Mouse (Mus musculus) inflammation-experienced regulatory T-cells, adult 6 months (primary cell): ENCODE measurements around the gene Cel. TPM values are rescaled to one million over a fixed set of nuclear protein-coding genes. Genes with fewer than 3 reads are reported as not detected.

Experiments used
- ATAC-seq: one replicate; pipeline ENCODE4 v1.8.0; 2017
- polyA plus RNA-seq, 3 experiments: library from polyadenylated mRNA; unstranded; fragments of 100-300 nt; shearing (Covaris generic); gene quantifications; one replicate each; pipeline ENCODE4 v1.2.1; 2017

Cel gene
- polyA plus RNA-seq, 3 experiments from 2014 or later, result not detected

- ATAC-seq, result no peak
These were observed 26.2 kb downstream of the Cel start for GRCm38 (mm10) chr2:28536766-28537633.

GRCm38 (mm10) chr2:28536166-28536565 is 27.0 kb downstream of the Cel start:
- no peak for ATAC-seq

- ATAC-seq, result no peak
These were observed 27.6 kb downstream of the Cel start for GRCm38 (mm10) chr2:28535650-28536049.

- no peak for ATAC-seq
These were observed 28.0 kb downstream of the Cel start for GRCm38 (mm10) chr2:28535263-28535540.

- no peak for ATAC-seq
These were observed 28.6 kb downstream of the Cel start for GRCm38 (mm10) chr2:28534436-28535262.

- no peak for ATAC-seq
These were observed 29.2 kb downstream of the Cel start for GRCm38 (mm10) chr2:28533901-28534435.

GRCm38 (mm10) chr2:28532938-28533771 is 30.0 kb downstream of the Cel start:
- peak; percentile 87 for ATAC-seq

GRCm38 (mm10) chr2:28530311-28530710 is 32.9 kb downstream of the Cel start:
- no peak for ATAC-seq

GRCm38 (mm10) chr2:28529856-28530255 is 33.3 kb downstream of the Cel start:
- ATAC-seq, result no peak

- no peak for ATAC-seq
These were observed 34.9 kb downstream of the Cel start for GRCm38 (mm10) chr2:28528354-28528730.

- no peak for ATAC-seq
These were observed 35.5 kb downstream of the Cel start for GRCm38 (mm10) chr2:28527436-28528353.

- ATAC-seq, result peak; percentile 49
These were observed 37.0 kb downstream of the Cel start for GRCm38 (mm10) chr2:28525943-28526876.

- peak; percentile 82 for ATAC-seq
These were observed 37.8 kb downstream of the Cel start for GRCm38 (mm10) chr2:28525219-28525942.

GRCm38 (mm10) chr2:28524406-28524805 is 38.8 kb downstream of the Cel start:
- no peak for ATAC-seq

- ATAC-seq, result peak; percentile 17
These were observed 39.5 kb downstream of the Cel start for GRCm38 (mm10) chr2:28523643-28524117.

GRCm38 (mm10) chr2:28522166-28522565 is 41.0 kb downstream of the Cel start:
- no peak for ATAC-seq

GRCm38 (mm10) chr2:28521571-28522151 is 41.5 kb downstream of the Cel start:
- ATAC-seq, result no peak

- no peak for ATAC-seq
These were observed 42.6 kb downstream of the Cel start for GRCm38 (mm10) chr2:28520581-28520980.

- peak; percentile 81 for ATAC-seq
These were observed 45.0 kb downstream of the Cel start for GRCm38 (mm10) chr2:28518231-28518630.
